Mouse (Mus musculus) left cerebral cortex, adult 11 months (tissue): ENCODE results near the gene Fam114a1.

Source experiments
- DNase-seq: peaks from one replicate; pipeline ENCODE4 v3.0.0; 2022; ENCODE audit warnings: low spot score

Fam114a1 gene

GRCm38 (mm10) chr5:65059806-65060205 lies 89.9 kb downstream of the Fam114a1 start:
- DNase-seq, result no peak

- DNase-seq, result no peak
Measured at GRCm38 (mm10) chr5:65062236-65062635, 92.4 kb downstream of the Fam114a1 start.

GRCm38 (mm10) chr5:65063266-65063665 lies 93.4 kb downstream of the Fam114a1 start:
- no peak for DNase-seq

- DNase-seq, result no peak
Measured at GRCm38 (mm10) chr5:65068166-65068565, 98.3 kb downstream of the Fam114a1 start.

GRCm38 (mm10) chr5:65069872-65070271 lies 100.0 kb downstream of the Fam114a1 start:
- DNase-seq, result no peak

- DNase-seq, result no peak
Measured at GRCm38 (mm10) chr5:65071689-65072118, 101.8 kb downstream of the Fam114a1 start.

GRCm38 (mm10) chr5:65073247-65073646 lies 103.4 kb downstream of the Fam114a1 start:
- DNase-seq, result no peak

- no peak for DNase-seq
Measured at GRCm38 (mm10) chr5:65074693-65075092, 104.8 kb downstream of the Fam114a1 start.

GRCm38 (mm10) chr5:65076087-65076486 lies 106.2 kb downstream of the Fam114a1 start:
- no peak for DNase-seq

GRCm38 (mm10) chr5:65076748-65077147 lies 106.9 kb downstream of the Fam114a1 start:
- no peak for DNase-seq

- no peak for DNase-seq
Measured at GRCm38 (mm10) chr5:65078081-65078480, 108.2 kb downstream of the Fam114a1 start.

GRCm38 (mm10) chr5:65079881-65080280 lies 110.0 kb downstream of the Fam114a1 start:
- DNase-seq, result peak; percentile 23

- no peak for DNase-seq
Measured at GRCm38 (mm10) chr5:65081836-65082235, 112.0 kb downstream of the Fam114a1 start.

GRCm38 (mm10) chr5:65086522-65086921 lies 116.7 kb downstream of the Fam114a1 start:
- DNase-seq, result no peak

GRCm38 (mm10) chr5:65089707-65090106 lies 119.8 kb downstream of the Fam114a1 start:
- no peak for DNase-seq

- DNase-seq, result no peak
Measured at GRCm38 (mm10) chr5:65091184-65091858, 121.5 kb downstream of the Fam114a1 start.
